Mouse (Mus musculus) MEL (cell line): ENCODE results near the gene Sult2b1. TPM values are rescaled to one million over a fixed set of nuclear protein-coding genes. Genes with fewer than 3 reads are reported as not detected.
A peak's percentile ranks its signal among the peaks of the same experiment; 100 is the strongest.

ENCODE experiments used
- DNase-seq: peaks from one replicate; pipeline ENCODE4 v3.0.0; 2011; ENCODE audit warnings: low read depth, low spot score
- H3K27ac ChIP-seq: 2 replicates; pipeline ENCODE4 v1.5.1; 2012; ENCODE audit warnings: low read depth, mild to moderate bottlenecking, control low read depth, low read length, moderate library complexity; ENCODE audit not compliant: control insufficient read depth
- H3K27me3 ChIP-seq, 2 experiments: fragments of 150-350 bp in 1 of 2; sonication (generic) in 1 of 2; 2 replicates each; pipeline ENCODE4 v1.6.1; 2012; ENCODE audit warnings: low read length in 2 of 2, mild to moderate bottlenecking in 2 of 2, improper control_type of control experiment in 1 of 2, moderate library complexity in 1 of 2; ENCODE audit not compliant: insufficient read depth in 2 of 2, control insufficient read depth in 1 of 2
- H3K36me3 ChIP-seq, 2 experiments: 2 replicates each; pipeline ENCODE4 v1.6.1; 2012 to 2014; ENCODE audit warnings: low read length in 2 of 2, improper control_type of control experiment in 1 of 2, inconsistent platforms in 1 of 2, mild to moderate bottlenecking in 1 of 2; ENCODE audit not compliant: insufficient read depth in 2 of 2, control insufficient read depth in 1 of 2
- H3K4me1 ChIP-seq, 2 experiments: fragments of 150-350 bp in 1 of 2; sonication (generic) in 1 of 2; 2 replicates each; pipeline ENCODE4 v1.6.1; 2012; ENCODE audit warnings: low read length in 2 of 2, improper control_type of control experiment in 1 of 2, mild to moderate bottlenecking in 1 of 2; ENCODE audit not compliant: insufficient read depth in 2 of 2, control insufficient read depth in 1 of 2
- H3K4me3 ChIP-seq, 2 experiments: fragments of 150-350 bp in 1 of 2; sonication (generic) in 1 of 2; 2 replicates each; pipeline ENCODE4 v1.5.1; 2012; ENCODE audit warnings: low read depth in 2 of 2, low read length in 2 of 2, mild to moderate bottlenecking in 2 of 2, moderate library complexity in 2 of 2, control low read depth in 1 of 2, improper control_type of control experiment in 1 of 2; ENCODE audit not compliant: control insufficient read depth in 1 of 2, insufficient read depth in 1 of 2
- H3K79me2 ChIP-seq: 2 replicates; pipeline ENCODE4 v1.6.1; 2012; ENCODE audit warnings: mild to moderate bottlenecking, low read length, moderate library complexity; ENCODE audit not compliant: control insufficient read depth, poor library complexity, insufficient read depth
- H3K9ac ChIP-seq: 2 replicates; pipeline ENCODE4 v1.6.1; 2012; ENCODE audit warnings: low read depth, mild to moderate bottlenecking, control low read depth, low read length, moderate library complexity; ENCODE audit not compliant: control insufficient read depth, poor library complexity, severe bottlenecking
- H3K9me3 ChIP-seq: fragments of 150-350 bp; sonication (generic); replicated peaks from 2 replicates; pipeline ENCODE4 v1.6.1; 2012; ENCODE audit warnings: mild to moderate bottlenecking, low read length, improper control_type of control experiment, moderate library complexity; ENCODE audit not compliant: insufficient read depth
- BHLHE40 ChIP-seq: IDR thresholded peaks from 2 replicates; pipeline ENCODE4 v1.6.1; 2012; ENCODE audit warnings: low read depth, mild to moderate bottlenecking, inconsistent platforms, low read length, improper control_type of control experiment, borderline replicate concordance
- CHD1 ChIP-seq: IDR thresholded peaks from 2 replicates; pipeline ENCODE4 v1.6.1; 2012; ENCODE audit warnings: low read depth, mild to moderate bottlenecking, inconsistent platforms, low read length, improper control_type of control experiment
- E2F4 ChIP-seq: IDR thresholded peaks from 2 replicates; pipeline ENCODE4 v1.6.1; 2011; ENCODE audit warnings: low read depth, low read length, improper control_type of control experiment, borderline replicate concordance
- ELF1 ChIP-seq: IDR thresholded peaks from 2 replicates; pipeline ENCODE4 v1.6.1; 2014; ENCODE audit warnings: low read depth, mild to moderate bottlenecking, inconsistent platforms, low read length, improper control_type of control experiment, moderate library complexity
- EP300 ChIP-seq, 2 experiments: IDR thresholded peaks; 2 replicates each; pipeline ENCODE4 v1.6.1; 2011; ENCODE audit warnings: improper control_type of control experiment in 2 of 2, low read length in 2 of 2, low read depth in 1 of 2, mild to moderate bottlenecking in 1 of 2
- ETS1 ChIP-seq: IDR thresholded peaks from 2 replicates; pipeline ENCODE4 v1.6.1; 2012; ENCODE audit warnings: low read depth, mild to moderate bottlenecking, inconsistent platforms, low read length, improper control_type of control experiment, moderate library complexity
- GATA1 ChIP-seq: IDR thresholded peaks from 2 replicates; pipeline ENCODE4 v1.6.1; 2011; ENCODE audit warnings: low read depth, low read length, improper control_type of control experiment
- HCFC1 ChIP-seq: IDR thresholded peaks from 2 replicates; pipeline ENCODE4 v1.6.1; 2012; ENCODE audit warnings: low read depth, mild to moderate bottlenecking, inconsistent platforms, low read length, improper control_type of control experiment, moderate library complexity
- JUND ChIP-seq: IDR thresholded peaks from 2 replicates; pipeline ENCODE4 v1.6.1; 2011; ENCODE audit warnings: low read depth, mild to moderate bottlenecking, improper control_type of control experiment, low read length
- KAT2A ChIP-seq: conservative IDR thresholded peaks from 2 replicates; pipeline ENCODE4 v1.6.1; 2012; ENCODE audit warnings: low read depth, low read length, improper control_type of control experiment, inconsistent platforms
- MAX ChIP-seq: IDR thresholded peaks from 2 replicates; pipeline ENCODE4 v1.6.1; 2011; ENCODE audit warnings: low read length, improper control_type of control experiment
- MAZ ChIP-seq: IDR thresholded peaks from 2 replicates; pipeline ENCODE4 v1.6.1; 2012; ENCODE audit warnings: low read depth, mild to moderate bottlenecking, inconsistent platforms, low read length, improper control_type of control experiment
- MYB ChIP-seq: IDR thresholded peaks from 2 replicates; pipeline ENCODE4 v1.6.1; 2011; ENCODE audit warnings: mild to moderate bottlenecking, low read depth, low read length, improper control_type of control experiment
- MYC ChIP-seq: IDR thresholded peaks from 2 replicates; pipeline ENCODE4 v1.6.1; 2011; ENCODE audit warnings: low read depth, mild to moderate bottlenecking, low read length, improper control_type of control experiment, moderate library complexity
- NELFE ChIP-seq: IDR thresholded peaks from 2 replicates; pipeline ENCODE4 v1.6.1; 2011; ENCODE audit warnings: low read depth, low read length, improper control_type of control experiment
- NRF1 ChIP-seq: IDR thresholded peaks from 2 replicates; pipeline ENCODE4 v1.6.1; 2014; ENCODE audit warnings: low read depth, mild to moderate bottlenecking, inconsistent platforms, low read length, improper control_type of control experiment, moderate library complexity; ENCODE audit not compliant: poor library complexity, insufficient read depth, severe bottlenecking
- POLR2A ChIP-seq, 2 experiments: IDR thresholded peaks; 2 replicates each; pipeline ENCODE4 v1.6.1; 2011 to 2012; ENCODE audit warnings: low read length in 2 of 2, mild to moderate bottlenecking in 2 of 2, control low read depth in 1 of 2, improper control_type of control experiment in 1 of 2, low read depth in 1 of 2, moderate library complexity in 1 of 2; ENCODE audit not compliant: control insufficient read depth in 1 of 2, insufficient read depth in 1 of 2, poor library complexity in 1 of 2
- POLR2AphosphoS2 ChIP-seq: IDR thresholded peaks from 2 replicates; pipeline ENCODE4 v1.6.1; 2011; ENCODE audit warnings: low read length, improper control_type of control experiment
- RCOR1 ChIP-seq: IDR thresholded peaks from 2 replicates; pipeline ENCODE4 v1.6.1; 2012; ENCODE audit warnings: low read depth, mild to moderate bottlenecking, inconsistent platforms, low read length, improper control_type of control experiment
- SMC3 ChIP-seq: IDR thresholded peaks from 2 replicates; pipeline ENCODE4 v1.6.1; 2011; ENCODE audit warnings: low read depth, low read length, improper control_type of control experiment
- TAL1 ChIP-seq: IDR thresholded peaks from 2 replicates; pipeline ENCODE4 v1.6.1; 2012; ENCODE audit warnings: mild to moderate bottlenecking, inconsistent platforms, low read length, moderate library complexity, mixed read lengths
- TBP ChIP-seq: IDR thresholded peaks from 2 replicates; pipeline ENCODE4 v1.8.0; 2011; ENCODE audit warnings: low read depth, low read length, improper control_type of control experiment
- TCF12 ChIP-seq: IDR thresholded peaks from 2 replicates; pipeline ENCODE4 v1.6.1; 2014; ENCODE audit warnings: low read depth, mild to moderate bottlenecking, inconsistent platforms, low read length, improper control_type of control experiment, moderate library complexity
- UBTF ChIP-seq: IDR thresholded peaks from 2 replicates; pipeline ENCODE4 v1.6.1; 2012; ENCODE audit warnings: low read depth, mild to moderate bottlenecking, inconsistent platforms, low read length, improper control_type of control experiment, moderate library complexity, borderline replicate concordance; ENCODE audit not compliant: insufficient read depth
- USF1 ChIP-seq: IDR thresholded peaks from 2 replicates; pipeline ENCODE4 v1.6.1; 2014; ENCODE audit warnings: low read depth, mild to moderate bottlenecking, inconsistent platforms, low read length, improper control_type of control experiment, moderate library complexity
- USF2 ChIP-seq, 2 experiments: IDR thresholded peaks; 2 replicates each; pipeline ENCODE4 v1.6.1; 2011 to 2012; ENCODE audit warnings: improper control_type of control experiment in 2 of 2, low read length in 2 of 2, borderline replicate concordance in 1 of 2, inconsistent platforms in 1 of 2, low read depth in 1 of 2, mild to moderate bottlenecking in 1 of 2; ENCODE audit not compliant: insufficient read depth in 1 of 2
- ZC3H11A ChIP-seq: IDR thresholded peaks from 2 replicates; pipeline ENCODE4 v1.6.1; 2012; ENCODE audit warnings: low read depth, mild to moderate bottlenecking, inconsistent platforms, low read length, improper control_type of control experiment
- ZKSCAN1 ChIP-seq: IDR thresholded peaks from 2 replicates; pipeline ENCODE4 v1.6.1; 2012; ENCODE audit warnings: low read depth, mild to moderate bottlenecking, inconsistent platforms, low read length, improper control_type of control experiment, moderate library complexity
- ZMIZ1 ChIP-seq: IDR thresholded peaks from 2 replicates; pipeline ENCODE4 v1.6.1; 2012; ENCODE audit warnings: low read depth, mild to moderate bottlenecking, inconsistent platforms, low read length, improper control_type of control experiment, moderate library complexity
- polyA plus RNA-seq, 2 experiments: library from polyadenylated mRNA; stranded (reverse) in 1 of 2; unstranded in 1 of 2; fragments of >175 nt in 1 of 2; fragments of >200 nt in 1 of 2; gene quantifications; 2 replicates each; pipeline versions ENCODE4 v1.2.1 to v1.2.4; 2012; ENCODE audit warnings: low replicate concordance in 2 of 2, low read depth in 1 of 2; ENCODE audit not compliant: insufficient read length in 2 of 2, insufficient read depth in 1 of 2, missing spikeins in 1 of 2
- total RNA-seq: library from RNA; depleted of rRNA; stranded (reverse); fragments of 300-350 nt; gene quantifications from 2 replicates; pipeline ENCODE4 v1.2.3, GENCODE M21; 2012

Gene Sult2b1
- total and polyA plus RNA-seq, 3 experiments = 0.08 to 0.47 TPM; not detected in 1

DNA sequence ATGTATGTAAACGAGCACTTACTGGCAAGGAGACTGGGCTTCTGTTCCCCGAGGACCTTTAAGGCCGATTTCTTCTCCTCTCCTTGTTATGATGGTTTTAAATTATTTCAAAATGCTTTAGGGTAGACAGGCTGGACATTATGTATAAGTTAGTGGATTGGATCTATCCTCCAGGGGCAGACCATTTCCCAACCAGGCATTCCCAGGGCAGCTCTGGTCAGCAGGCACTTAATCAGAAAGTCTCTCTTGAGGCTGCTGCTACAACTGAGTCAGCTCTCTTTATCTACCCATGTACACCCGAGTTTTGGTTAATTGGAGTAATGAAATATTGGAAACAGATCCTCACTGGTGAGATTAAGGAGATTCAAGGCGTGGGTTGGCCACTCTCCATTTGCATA, 46.7 kb upstream of the Sult2b1 start:
- Histone ChIP-seq H3K9me3 (no peaks in the 10 kb centered on the region), H3K4me1 (peaks cover 0 to 14% of the 10 kb centered on the region in 2 experiments; a peak in 3 of 4 replicates), H3K27ac (peak overlapping the region; percentile 54), H3K27me3 (no peaks in the 10 kb centered on the region), H3K36me3 (peaks cover 2 to 11% of the 10 kb centered on the region in 2 experiments), H3K9ac (peak overlapping the region; percentile 94), H3K79me2 (peaks cover 22% of the 10 kb centered on the region), H3K4me3 (peak overlapping the region; percentile 91 to 95)
- TF ChIP-seq POLR2A (IDR thresholded peaks at IDR 0.05; ENCODE audit: control insufficient read depth in 1 of 2, insufficient read depth in 1 of 2, low read depth in 1 of 2, low read length in 2 of 2, poor library complexity in 1 of 2) (no peak), TAL1 (no peak), POLR2AphosphoS2 (no peak), ZMIZ1 (no peak), MAX (no peak), ETS1 (no peak), MYC (no peak), USF1 (no peak), JUND (no peak), TCF12 (no peak), ZKSCAN1 (no peak), SMC3 (no peak), MYB (no peak), USF2 (IDR thresholded peaks at IDR 0.05; ENCODE audit: borderline replicate concordance in 1 of 2, insufficient read depth in 1 of 2, low read depth in 1 of 2, low read length in 2 of 2) (no peak), EP300 (IDR thresholded peaks at IDR 0.05; ENCODE audit: low read depth in 1 of 2, low read length in 2 of 2) (no peak), GATA1 (no peak), HCFC1 (no peak), CHD1 (no peak), UBTF (no peak)
- DNase-seq = peak; percentile 43

DNA sequence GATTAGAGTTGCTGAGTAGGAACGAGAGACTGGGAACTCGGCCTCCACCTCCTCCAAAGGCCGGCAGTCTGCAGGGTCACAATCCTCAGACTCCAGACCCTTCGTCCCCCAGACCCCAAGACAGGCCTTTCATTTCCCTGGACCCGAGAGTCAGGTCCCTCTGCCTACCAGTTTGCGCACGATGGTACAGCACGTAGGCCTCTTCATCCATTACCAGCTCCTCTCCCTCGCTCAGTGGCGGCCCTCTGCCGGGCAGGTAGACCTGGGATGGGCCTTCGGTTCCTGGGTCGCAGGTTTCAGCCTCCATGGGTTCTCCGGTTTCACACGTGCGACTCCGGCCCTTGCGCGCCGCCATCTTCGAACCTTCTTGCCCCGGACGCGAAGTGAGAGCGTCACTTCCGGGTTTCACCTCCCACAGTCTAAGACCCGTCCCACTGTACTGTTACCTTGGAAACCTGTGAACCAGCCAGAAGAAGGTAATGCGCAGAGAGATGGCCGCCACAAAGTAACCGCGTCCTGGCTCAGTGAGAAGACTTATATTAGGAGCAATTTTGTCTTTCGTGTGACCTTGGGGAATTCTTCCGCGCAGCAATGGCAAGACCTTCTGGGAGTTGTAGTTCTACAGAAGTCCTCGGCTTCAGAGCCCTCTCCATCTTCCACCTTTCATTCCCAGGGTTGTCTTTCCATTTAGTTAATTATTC, 46.1 kb upstream of the Sult2b1 start, which contains the start of gene Grwd1:
Gene Grwd1, minus strand, starts transcription at position 518 of the 701 bp plus-strand sequence.
- peaks cover 2 to 11% of the 10 kb centered on the region in 2 experiments for H3K36me3 ChIP-seq
- peaks cover 22% of the 10 kb centered on the region for H3K79me2 ChIP-seq
- H3K4me3 ChIP-seq = peak within 1 kb of the TSS; percentile 91 to 95
- no peaks in the 10 kb centered on the region for H3K27me3 ChIP-seq
- peak within 1 kb of the TSS; percentile 58 for H3K27ac ChIP-seq
- H3K9me3 ChIP-seq = no peaks in the 10 kb centered on the region
- H3K4me1 ChIP-seq = peaks cover 0 to 14% of the 10 kb centered on the region in 2 experiments; a peak in 3 of 4 replicates
- peak within 1 kb of the TSS; percentile 94 for H3K9ac ChIP-seq
- peak; percentile 96 for DNase-seq
- TF ChIP-seq JUND = no peak
- TF ChIP-seq TAL1 = no peak
- TF ChIP-seq KAT2A = peak; percentile 79
- no peak for TF ChIP-seq MAZ
- TF ChIP-seq SMC3 = no peak
- peak; percentile 30; the same call in 1 of the 2 replicates for TF ChIP-seq TCF12
- peak; percentile 49; the same call in 1 of the 2 replicates for TF ChIP-seq POLR2AphosphoS2
- TF ChIP-seq NELFE = peak; percentile 83
- no peak for TF ChIP-seq ZC3H11A
- peak; percentile 92 for TF ChIP-seq ELF1
- TF ChIP-seq NRF1 = peak; percentile 51
- TF ChIP-seq TBP = peak; percentile 57; the same call in 1 of the 2 replicates
- TF ChIP-seq HCFC1 = peak; percentile 94
- 0 out of 2 replicates have a peak, but pooled peaks have one; percentile 11 for TF ChIP-seq ZMIZ1
- TF ChIP-seq E2F4 = 0 out of 2 replicates have a peak, but pooled peaks have one; percentile 42
- peak; percentile 43; the same call in 1 of the 2 replicates for TF ChIP-seq BHLHE40
- TF ChIP-seq RCOR1 = no peak
- no peak for TF ChIP-seq UBTF
- TF ChIP-seq MYB = no peak
- peak; percentile 99 for TF ChIP-seq MYC
- peak; percentile 98 for TF ChIP-seq MAX
